Mouse (Mus musculus): ENCODE data around the gene Pcsk7. TPM values are rescaled to one million over a fixed set of nuclear protein-coding genes. Genes with fewer than 3 reads are reported as not detected.

Gene Pcsk7
- 32.6 and 33.3 TPM in 2 replicates for polyA plus RNA-seq (2012; rRNA removed)

- DNase-seq: peak; percentile 93 to 95
- H3K27ac ChIP-seq (ENCODE audit: insufficient read depth, low read length): peak within 1 kb of the TSS; percentile 99
- WGBS: under 1% methylated on average over 68 of the region's 80 CpGs
Observed at GRCm38 (mm10) chr9:45906355-45907077, at the start of gene Pcsk7, which contains the start of gene Rnf214. Pcsk7 (plus strand) TSS chr9:45906497. Rnf214 (minus strand) TSS chr9:45906911.

GRCm38 (mm10) chr9:45859364-45859763 is 46.9 kb upstream of the Pcsk7 start:
- no peak overlapping the region for H3K27ac ChIP-seq (ENCODE audit: insufficient read depth, low read length)
- no peak overlapping the region for H3K4me3 ChIP-seq (replicated peaks; ENCODE audit: insufficient read depth, low read depth, low read length)
- 92% methylated on average over 10 of the region's 10 CpGs for WGBS
- H3K4me1 ChIP-seq (ENCODE audit: control insufficient read depth, insufficient read depth, low read length): no peaks in the 10 kb centered on the region
- H3K27me3 ChIP-seq (ENCODE audit: control insufficient read depth, insufficient read depth, low read length): no peaks in the 10 kb centered on the region
- DNase-seq: no peak
- TF ChIP-seq POLR2A (IDR thresholded peaks at IDR 0.05; ENCODE audit: borderline replicate concordance, insufficient read depth, low read length) (no peak), CTCF (IDR thresholded peaks at IDR 0.05; ENCODE audit: borderline replicate concordance, insufficient read depth, low read depth, low read length) (no peak)

More at GRCm38 (mm10) chr9:45906355-45907077, at the start of gene Pcsk7, which contains the start of gene Rnf214:
- H3K4me3 ChIP-seq (replicated peaks; ENCODE audit: insufficient read depth, low read depth, low read length): peak within 1 kb of the TSS; percentile 74
- TF ChIP-seq CTCF (IDR thresholded peaks at IDR 0.05; ENCODE audit: borderline replicate concordance, insufficient read depth, low read depth, low read length) (peak; percentile 65; the same call in 1 of the 2 replicates), POLR2A (IDR thresholded peaks at IDR 0.05; ENCODE audit: borderline replicate concordance, insufficient read depth, low read length) (peak; percentile 91)
- H3K27me3 ChIP-seq (ENCODE audit: control insufficient read depth, insufficient read depth, low read length): no peaks in the 10 kb centered on the region
- H3K4me1 ChIP-seq (ENCODE audit: control insufficient read depth, insufficient read depth, low read length): no peaks in the 10 kb centered on the region; the same call in 1 of the 2 replicates

- Histone ChIP-seq H3K27me3 (ENCODE audit: control insufficient read depth, insufficient read depth, low read length) (no peaks in the 10 kb centered on the region), H3K4me3 (replicated peaks; ENCODE audit: insufficient read depth, low read depth, low read length) (no peak overlapping the region), H3K27ac (ENCODE audit: insufficient read depth, low read length) (no peak overlapping the region), H3K4me1 (ENCODE audit: control insufficient read depth, insufficient read depth, low read length) (no peaks in the 10 kb centered on the region)
- no peak for TF ChIP-seq POLR2A (IDR thresholded peaks at IDR 0.05; ENCODE audit: borderline replicate concordance, insufficient read depth, low read length)
- TF ChIP-seq CTCF (IDR thresholded peaks at IDR 0.05; ENCODE audit: borderline replicate concordance, insufficient read depth, low read depth, low read length): no peak
- WGBS: 80% methylated on average over 7 of the region's 7 CpGs
- no peak for DNase-seq
Observed at GRCm38 (mm10) chr9:45861813-45862212, 44.5 kb upstream of the Pcsk7 start.

GRCm38 (mm10) chr9:45869181-45869580 is 37.1 kb upstream of the Pcsk7 start:
- H3K4me1 ChIP-seq (ENCODE audit: control insufficient read depth, insufficient read depth, low read length): no peaks in the 10 kb centered on the region
- H3K27me3 ChIP-seq (ENCODE audit: control insufficient read depth, insufficient read depth, low read length): no peaks in the 10 kb centered on the region
- 96% methylated on average over 3 of the region's 3 CpGs for WGBS
- TF ChIP-seq CTCF (IDR thresholded peaks at IDR 0.05; ENCODE audit: borderline replicate concordance, insufficient read depth, low read depth, low read length): no peak
- TF ChIP-seq POLR2A (IDR thresholded peaks at IDR 0.05; ENCODE audit: borderline replicate concordance, insufficient read depth, low read length): no peak
- no peak overlapping the region for H3K27ac ChIP-seq (ENCODE audit: insufficient read depth, low read length)
- no peak overlapping the region for H3K4me3 ChIP-seq (replicated peaks; ENCODE audit: insufficient read depth, low read depth, low read length)
- DNase-seq: no peak

GRCm38 (mm10) chr9:45870265-45870664 is 36.0 kb upstream of the Pcsk7 start:
- Histone ChIP-seq H3K27me3 (ENCODE audit: control insufficient read depth, insufficient read depth, low read length) (no peaks in the 10 kb centered on the region), H3K4me3 (replicated peaks; ENCODE audit: insufficient read depth, low read depth, low read length) (no peak overlapping the region), H3K4me1 (ENCODE audit: control insufficient read depth, insufficient read depth, low read length) (no peaks in the 10 kb centered on the region), H3K27ac (ENCODE audit: insufficient read depth, low read length) (no peak overlapping the region)
- no peak for DNase-seq
- 95% methylated on average over 3 of the region's 3 CpGs for WGBS
- TF ChIP-seq CTCF (IDR thresholded peaks at IDR 0.05; ENCODE audit: borderline replicate concordance, insufficient read depth, low read depth, low read length): no peak
- TF ChIP-seq POLR2A (IDR thresholded peaks at IDR 0.05; ENCODE audit: borderline replicate concordance, insufficient read depth, low read length): no peak

- WGBS: 66% methylated on average over 2 of the region's 2 CpGs
- H3K4me3 ChIP-seq (replicated peaks; ENCODE audit: insufficient read depth, low read depth, low read length): no peak overlapping the region
- no peaks in the 10 kb centered on the region for H3K4me1 ChIP-seq (ENCODE audit: control insufficient read depth, insufficient read depth, low read length)
- H3K27ac ChIP-seq (ENCODE audit: insufficient read depth, low read length): no peak overlapping the region
- no peak for DNase-seq
- TF ChIP-seq CTCF (IDR thresholded peaks at IDR 0.05; ENCODE audit: borderline replicate concordance, insufficient read depth, low read depth, low read length) (no peak), POLR2A (IDR thresholded peaks at IDR 0.05; ENCODE audit: borderline replicate concordance, insufficient read depth, low read length) (no peak)
- H3K27me3 ChIP-seq (ENCODE audit: control insufficient read depth, insufficient read depth, low read length): no peaks in the 10 kb centered on the region
Observed at GRCm38 (mm10) chr9:45877928-45878327, 28.4 kb upstream of the Pcsk7 start.

GRCm38 (mm10) chr9:45893681-45894080 is 12.6 kb upstream of the Pcsk7 start:
- Histone ChIP-seq H3K4me1 (ENCODE audit: control insufficient read depth, insufficient read depth, low read length) (no peaks in the 10 kb centered on the region), H3K27me3 (ENCODE audit: control insufficient read depth, insufficient read depth, low read length) (no peaks in the 10 kb centered on the region), H3K27ac (ENCODE audit: insufficient read depth, low read length) (no peak overlapping the region), H3K4me3 (replicated peaks; ENCODE audit: insufficient read depth, low read depth, low read length) (no peak overlapping the region)
- TF ChIP-seq CTCF (IDR thresholded peaks at IDR 0.05; ENCODE audit: borderline replicate concordance, insufficient read depth, low read depth, low read length) (no peak), POLR2A (IDR thresholded peaks at IDR 0.05; ENCODE audit: borderline replicate concordance, insufficient read depth, low read length) (no peak)
- DNase-seq: no peak

- TF ChIP-seq POLR2A (IDR thresholded peaks at IDR 0.05; ENCODE audit: borderline replicate concordance, insufficient read depth, low read length) (no peak), CTCF (IDR thresholded peaks at IDR 0.05; ENCODE audit: borderline replicate concordance, insufficient read depth, low read depth, low read length) (no peak)
- no peaks in the 10 kb centered on the region; the same call in 1 of the 2 replicates for H3K4me1 ChIP-seq (ENCODE audit: control insufficient read depth, insufficient read depth, low read length)
- no peak for DNase-seq
- H3K27me3 ChIP-seq (ENCODE audit: control insufficient read depth, insufficient read depth, low read length): no peaks in the 10 kb centered on the region
- H3K4me3 ChIP-seq (replicated peaks; ENCODE audit: insufficient read depth, low read depth, low read length): peak overlapping the region; percentile 74
- no peak overlapping the region for H3K27ac ChIP-seq (ENCODE audit: insufficient read depth, low read length)
- 32% methylated on average over 4 of the region's 4 CpGs for WGBS
Observed at GRCm38 (mm10) chr9:45905196-45905595, 1.1 kb upstream of the Pcsk7 start.
